Mouse (Mus musculus) neutrophil, adult 83 days (primary cell): ENCODE measurements around the gene Gm4787. TPM values are rescaled to one million over a fixed set of nuclear protein-coding genes. Genes with fewer than 3 reads are reported as not detected.

Experiments used
- total RNA-seq, 2 experiments: library from RNA; stranded (reverse); gene quantifications; one replicate each; pipeline ENCODE4 v1.2.4; 2023

The Gm4787 gene
- total RNA-seq, result under 1 TPM; 0.31 to 0.93 TPM

GRCm38 (mm10) chr12:81379364-81379763, at the start of gene Gm4787:
TSS of gene Gm4787 (minus strand) at chr12:81379464.

GRCm38 (mm10) chr12:81421846-81422245, 42.6 kb upstream of the Gm4787 start, which contains the start of gene Adam4:
TSS of gene Adam4 (minus strand) at chr12:81421946.

GRCm38 (mm10) chr12:81332875-81333421, 46.3 kb downstream of the Gm4787 start, which contains the start of gene Slc8a3:
TSS of gene Slc8a3 (minus strand) at chr12:81333180.

Other genes starting within 250 kb of the Gm4787 start
- under 1 TPM; 0.24 to 0.38 TPM for gene Slc8a3, start 46.3 kb downstream of the Gm4787 start, total RNA-seq
- gene Adam4, start 42.5 kb upstream of the Gm4787 start, total RNA-seq, result 1 to 10 TPM in 1 of 2 experiments, under 1 TPM in 1; 0.48 to 1.1 TPM
- gene Cox16, start 105.7 kb upstream of the Gm4787 start, total RNA-seq, result 10 to 100 TPM; 28.2 to 38.4 TPM
- gene Gm20498, start 153.4 kb upstream of the Gm4787 start, total RNA-seq, result 1 to 10 TPM; 8.8 to 9.7 TPM
- gene Synj2bp, start 153.4 kb upstream of the Gm4787 start, total RNA-seq, result 10 to 100 TPM; 11.9 to 13.7 TPM
- gene Adam21, start 189.0 kb upstream of the Gm4787 start, total RNA-seq, result not detected
- 10 to 100 TPM; 22.3 to 23.8 TPM for gene Med6, start 215.5 kb upstream of the Gm4787 start, total RNA-seq